Mouse (Mus musculus): ENCODE results near the gene Olfr982.

The Olfr982 gene

DNA sequence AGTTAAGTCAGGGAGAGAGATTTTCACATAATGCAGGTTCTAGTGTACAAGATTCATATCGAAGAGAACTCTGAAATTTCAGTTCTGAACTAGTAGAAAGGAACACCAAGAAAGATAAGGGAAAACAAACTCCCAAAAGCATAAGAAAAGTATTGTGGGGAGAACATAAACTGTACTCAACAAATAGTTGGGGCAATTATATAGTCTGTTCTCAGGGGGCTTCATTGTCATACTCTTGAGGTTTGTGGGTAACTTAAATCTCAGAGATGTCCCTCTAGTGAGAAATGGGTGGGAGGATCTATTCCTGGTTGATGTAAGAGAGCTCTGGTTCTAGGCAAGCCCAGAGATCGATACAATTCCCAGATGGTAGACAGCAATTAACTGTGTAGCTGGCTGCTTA, at the start of gene Olfr982:
Olfr982 (plus strand) TSS at position 301 of the 400 bp plus-strand sequence.
- no peak for DNase-seq

GRCm38 (mm10) chr9:40050138-40050537, 23.5 kb upstream of the Olfr982 start:
- DNase-seq: no peak

- DNase-seq: no peak
Measured at GRCm38 (mm10) chr9:40093495-40093894, 19.9 kb downstream of the Olfr982 start, which contains the start of gene Olfr983. Gene Olfr983 (minus strand): TSS chr9:40093595.

DNA sequence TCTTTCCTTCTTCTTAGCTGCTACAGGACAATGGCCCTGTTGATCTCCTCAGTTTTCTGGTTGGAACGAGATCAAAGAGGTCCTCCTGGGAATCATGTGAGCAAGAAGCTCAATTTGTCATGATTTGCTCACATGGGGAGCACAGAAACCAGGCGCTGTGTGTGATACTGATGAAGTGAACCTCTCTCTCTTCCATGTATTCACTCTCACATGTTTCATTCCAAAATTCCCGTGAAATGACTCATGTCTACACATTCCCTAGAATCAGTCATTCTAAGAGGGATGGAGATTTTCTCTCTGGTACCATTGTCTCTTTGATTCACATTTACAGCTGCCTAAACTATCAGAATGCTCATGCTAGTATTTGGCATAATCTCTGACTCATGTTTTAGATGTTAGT, 21.1 kb downstream of the Olfr982 start:
- no peak for DNase-seq

DNA sequence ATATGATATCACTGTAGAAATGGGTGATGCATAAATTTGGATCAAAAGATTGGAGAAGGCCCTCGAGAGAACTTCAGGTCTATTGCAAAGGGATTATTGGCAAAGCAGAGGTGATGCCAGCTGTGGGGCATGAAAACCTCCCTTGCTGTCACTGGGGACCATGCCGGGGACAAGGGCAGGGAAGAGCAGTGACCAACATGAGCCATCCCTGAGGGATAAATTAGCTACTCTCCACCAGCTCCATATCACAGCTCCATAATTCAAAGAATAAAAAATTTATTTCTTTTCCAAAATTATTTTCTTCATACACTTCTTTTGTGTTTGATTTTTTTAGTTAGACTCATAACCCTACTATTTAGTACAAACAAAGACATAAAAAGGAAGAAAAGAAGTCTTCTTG, 40.5 kb downstream of the Olfr982 start, which contains the start of gene Olfr984:
Olfr984 (minus strand) TSS at position 101 of the 400 bp plus-strand sequence.
- no peak for DNase-seq

- DNase-seq: no peak
Measured at GRCm38 (mm10) chr9:40116645-40117286, 43.1 kb downstream of the Olfr982 start.

GRCm38 (mm10) chr9:40117287-40117659, 43.6 kb downstream of the Olfr982 start:
- DNase-seq: no peak

All from cerebellum, adult 18-20 months (tissue).